Mouse (Mus musculus) liver, embryonic 16.5 days (tissue): ENCODE measurements around the gene Abi3. TPM values are rescaled to one million over a fixed set of nuclear protein-coding genes. Genes with fewer than 3 reads are reported as not detected.

ENCODE experiments used
- ATAC-seq: fragments of 200-750 bp; cut with Nextera tagmentation; 2 replicates; pipeline ENCODE4 v1.8.0; 2017; ENCODE audit warnings: low read depth, mild to moderate bottlenecking, moderate number of reproducible peaks, moderate library complexity
- H3K27ac ChIP-seq: fragments of 300-500 bp; sonication (generic); 2 replicates; pipeline ENCODE4 v1.5.1; 2014; ENCODE audit warnings: mild to moderate bottlenecking, low read length
- H3K27me3 ChIP-seq: fragments of 300-500 bp; sonication (generic); 2 replicates; pipeline ENCODE4 v1.6.1; 2014; ENCODE audit warnings: low read depth, low read length, mixed read lengths; ENCODE audit not compliant: control insufficient read depth, insufficient read depth
- H3K36me3 ChIP-seq: fragments of 300-500 bp; sonication (generic); 2 replicates; pipeline ENCODE4 v1.6.1; 2014; ENCODE audit warnings: mild to moderate bottlenecking; ENCODE audit not compliant: control insufficient read depth, insufficient read depth
- H3K4me1 ChIP-seq: fragments of 300-500 bp; sonication (generic); 2 replicates; pipeline ENCODE4 v1.6.1; 2014; ENCODE audit warnings: low read depth, low read length, mixed read lengths; ENCODE audit not compliant: control insufficient read depth
- H3K4me2 ChIP-seq: fragments of 300-500 bp; sonication (generic); 2 replicates; pipeline ENCODE4 v1.6.1; 2014; ENCODE audit warnings: low read depth, low read length, mixed read lengths
- H3K4me3 ChIP-seq: fragments of 300-500 bp; sonication (generic); 2 replicates; pipeline ENCODE4 v1.5.1; 2014; ENCODE audit warnings: low read depth, mild to moderate bottlenecking, low read length
- H3K9ac ChIP-seq: fragments of 300-500 bp; sonication (generic); 2 replicates; pipeline ENCODE4 v1.6.1; 2014; ENCODE audit warnings: low read depth, low read length
- H3K9me3 ChIP-seq: fragments of 300-500 bp; sonication (generic); replicated peaks from 2 replicates; pipeline ENCODE4 v1.6.1; 2016; ENCODE audit warnings: low read length; ENCODE audit not compliant: control insufficient read depth
- WGBS: fragments of 180-500 bp; shearing (Covaris S2); extraction: QIAGEN DNeasy Blood & Tissue Kit; methylation state at CpG from one replicate; pipeline ENCODE4 v1.1.7; 2014; ENCODE audit not compliant: insufficient replicate concordance; 5-methylcytosine and 5-hydroxymethylcytosine counted together
- polyA plus RNA-seq: library from polyadenylated mRNA; unstranded; fragments of >200 nt; fragmentation: Nextera tagmentation; extraction: Ambion mirVana; gene quantifications from 2 replicates; pipeline ENCODE4 v1.2.1, GENCODE M21; 2015

Abi3 gene
- polyA plus RNA-seq, 1 experiment from 2014 or later = 7.6 TPM

- no peak overlapping the region for H3K27ac ChIP-seq
- no peak overlapping the region for H3K4me3 ChIP-seq
- H3K4me1 ChIP-seq = peaks cover 36% of the 10 kb centered on the region
- ATAC-seq = no peak
- no peak overlapping the region for H3K9ac ChIP-seq
- no peaks in the 10 kb centered on the region for H3K9me3 ChIP-seq
- H3K4me2 ChIP-seq = no peak overlapping the region
- 89% methylated on average over 4 of the region's 4 CpGs for WGBS
- no peaks in the 10 kb centered on the region for H3K36me3 ChIP-seq
- peaks cover 5% of the 10 kb centered on the region for H3K27me3 ChIP-seq
These were observed 19.8 kb downstream of the Abi3 start for GRCm38 (mm10) chr11:95822437-95822836.

GRCm38 (mm10) chr11:95821511-95821910 lies 20.8 kb downstream of the Abi3 start:
- WGBS = 74% methylated on average over 3 of the region's 3 CpGs
- ATAC-seq = no peak

GRCm38 (mm10) chr11:95819138-95819537 lies 23.1 kb downstream of the Abi3 start:
- no peak for ATAC-seq
- no peaks in the 10 kb centered on the region for H3K27me3 ChIP-seq
- H3K27ac ChIP-seq = no peak overlapping the region
- H3K9ac ChIP-seq = no peak overlapping the region
- H3K36me3 ChIP-seq = no peaks in the 10 kb centered on the region
- H3K4me1 ChIP-seq = peaks cover 12% of the 10 kb centered on the region
- no peak overlapping the region for H3K4me3 ChIP-seq
- no peak overlapping the region for H3K4me2 ChIP-seq
- 77% methylated on average over 8 of the region's 8 CpGs for WGBS
- H3K9me3 ChIP-seq = no peaks in the 10 kb centered on the region

More at GRCm38 (mm10) chr11:95821511-95821910, 20.8 kb downstream of the Abi3 start:
- Histone ChIP-seq H3K4me1 (peaks cover 27% of the 10 kb centered on the region), H3K36me3 (no peaks in the 10 kb centered on the region), H3K4me3 (no peak overlapping the region), H3K4me2 (no peak overlapping the region), H3K27ac (no peak overlapping the region), H3K9me3 (no peaks in the 10 kb centered on the region), H3K9ac (no peak overlapping the region), H3K27me3 (peaks cover 5% of the 10 kb centered on the region)

GRCm38 (mm10) chr11:95815412-95815811 lies 26.9 kb downstream of the Abi3 start:
- no peaks in the 10 kb centered on the region for H3K9me3 ChIP-seq
- no peak overlapping the region for H3K9ac ChIP-seq
- no peaks in the 10 kb centered on the region for H3K36me3 ChIP-seq
- no peak overlapping the region for H3K4me2 ChIP-seq
- peaks cover 4% of the 10 kb centered on the region for H3K4me1 ChIP-seq
- no peak overlapping the region for H3K27ac ChIP-seq
- ATAC-seq = no peak
- 71% methylated on average over 9 of the region's 9 CpGs for WGBS
- no peaks in the 10 kb centered on the region for H3K27me3 ChIP-seq
- H3K4me3 ChIP-seq = no peak overlapping the region

GRCm38 (mm10) chr11:95814857-95815256 lies 27.4 kb downstream of the Abi3 start:
- H3K4me1 ChIP-seq = peaks cover 9% of the 10 kb centered on the region
- no peak overlapping the region for H3K4me3 ChIP-seq
- no peak overlapping the region for H3K4me2 ChIP-seq
- no peak overlapping the region for H3K27ac ChIP-seq
- H3K27me3 ChIP-seq = no peaks in the 10 kb centered on the region
- no peak for ATAC-seq
- WGBS = 72% methylated on average over 5 of the region's 5 CpGs
- no peak overlapping the region for H3K9ac ChIP-seq
- H3K36me3 ChIP-seq = no peaks in the 10 kb centered on the region
- no peaks in the 10 kb centered on the region for H3K9me3 ChIP-seq

- Histone ChIP-seq H3K9me3 (no peaks in the 10 kb centered on the region), H3K27me3 (no peaks in the 10 kb centered on the region), H3K9ac (no peak overlapping the region), H3K4me3 (no peak overlapping the region), H3K36me3 (no peaks in the 10 kb centered on the region), H3K4me1 (peaks cover 17% of the 10 kb centered on the region), H3K4me2 (no peak overlapping the region), H3K27ac (no peak overlapping the region)
- 79% methylated on average over 2 of the region's 2 CpGs for WGBS
- no peak for ATAC-seq
These were observed 28.2 kb downstream of the Abi3 start for GRCm38 (mm10) chr11:95814101-95814500.

GRCm38 (mm10) chr11:95812224-95812623 lies 30.1 kb downstream of the Abi3 start:
- Histone ChIP-seq H3K9ac (no peak overlapping the region), H3K27me3 (no peaks in the 10 kb centered on the region), H3K9me3 (peaks cover 3% of the 10 kb centered on the region; the same call in 1 of the 2 replicates), H3K4me3 (no peak overlapping the region), H3K4me1 (peaks cover 33% of the 10 kb centered on the region), H3K4me2 (no peak overlapping the region), H3K36me3 (no peaks in the 10 kb centered on the region), H3K27ac (no peak overlapping the region)
- WGBS = 64% methylated on average over 4 of the region's 4 CpGs
- no peak for ATAC-seq

- 79% methylated on average over 6 of the region's 6 CpGs for WGBS
- Histone ChIP-seq H3K4me3 (no peak overlapping the region), H3K27me3 (no peaks in the 10 kb centered on the region), H3K36me3 (no peaks in the 10 kb centered on the region), H3K9me3 (peaks cover 3% of the 10 kb centered on the region; the same call in 1 of the 2 replicates), H3K4me2 (no peak overlapping the region), H3K4me1 (peaks cover 38% of the 10 kb centered on the region), H3K27ac (peak overlapping the region; percentile 45), H3K9ac (no peak overlapping the region)
- no peak for ATAC-seq
These were observed 30.5 kb downstream of the Abi3 start for GRCm38 (mm10) chr11:95811741-95812140.

- no peak for ATAC-seq
- peaks cover 3% of the 10 kb centered on the region; the same call in 1 of the 2 replicates for H3K9me3 ChIP-seq
- H3K4me2 ChIP-seq = no peak overlapping the region
- no peaks in the 10 kb centered on the region for H3K36me3 ChIP-seq
- no peak overlapping the region for H3K4me3 ChIP-seq
- H3K27ac ChIP-seq = peak overlapping the region; percentile 100
- no peaks in the 10 kb centered on the region for H3K27me3 ChIP-seq
- WGBS = 59% methylated on average over 7 of the region's 7 CpGs
- H3K4me1 ChIP-seq = peaks cover 47% of the 10 kb centered on the region
- H3K9ac ChIP-seq = no peak overlapping the region
These were observed 31.4 kb downstream of the Abi3 start for GRCm38 (mm10) chr11:95810828-95811227.
